Mouse (Mus musculus) thymus, adult 2 months (tissue): ENCODE measurements around the gene Ranbp1. TPM values are rescaled to one million over a fixed set of nuclear protein-coding genes. Genes with fewer than 3 reads are reported as not detected.
A peak's percentile ranks its signal among the peaks of the same experiment; 100 is the strongest.
"Not testable (repeated sequence)": the region's sequence is repeated elsewhere in the genome, so short reads cannot be mapped to it uniquely, and the experiment has no call there.

ENCODE experiments used
- DNase-seq: peaks from one replicate; pipeline ENCODE4 v3.0.0; 2021
- H3K27ac ChIP-seq: fragments of 200-500 bp; 2 replicates; pipeline ENCODE4 v1.5.1; 2012; ENCODE audit warnings: low read length, control low read depth; ENCODE audit not compliant: control insufficient read depth, insufficient read depth
- H3K27me3 ChIP-seq: fragments of 200-500 bp; 2 replicates; pipeline ENCODE4 v1.6.1; 2012; ENCODE audit warnings: mild to moderate bottlenecking, low read length, moderate library complexity, mixed read lengths; ENCODE audit not compliant: control insufficient read depth, insufficient read depth
- H3K36me3 ChIP-seq: fragments of 200-500 bp; 2 replicates; pipeline ENCODE4 v1.6.1; 2012; ENCODE audit warnings: mild to moderate bottlenecking, low read length, moderate library complexity; ENCODE audit not compliant: control insufficient read depth, insufficient read depth
- H3K4me1 ChIP-seq: fragments of 200-500 bp; replicated peaks from 2 replicates; pipeline ENCODE4 v1.6.1; 2012; ENCODE audit warnings: low read length; ENCODE audit not compliant: control insufficient read depth, insufficient read depth
- H3K4me3 ChIP-seq: fragments of 200-500 bp; 2 replicates; pipeline ENCODE4 v1.5.1; 2012; ENCODE audit warnings: mild to moderate bottlenecking, low read length, control low read depth, moderate library complexity; ENCODE audit not compliant: control insufficient read depth, insufficient read depth
- CTCF ChIP-seq: fragments of 200-500 bp; IDR thresholded peaks from 2 replicates; pipeline ENCODE4 v1.5.1; 2012; ENCODE audit warnings: mild to moderate bottlenecking, control low read depth, low read length, moderate library complexity, borderline replicate concordance; ENCODE audit not compliant: control insufficient read depth, poor library complexity, insufficient read depth; ENCODE audit errors: extremely low read depth
- POLR2A ChIP-seq: fragments of 200-500 bp; IDR thresholded peaks from 2 replicates; pipeline ENCODE4 v1.6.1; 2012; ENCODE audit warnings: mild to moderate bottlenecking, low read length, control low read depth, moderate library complexity; ENCODE audit not compliant: control insufficient read depth, poor library complexity, insufficient read depth; ENCODE audit errors: extremely low read depth
- WGBS: fragments of 180-500 bp; shearing (Covaris S2); methylation state at CpG from one replicate; pipeline ENCODE4 v1.1.7; 2018; 5-methylcytosine and 5-hydroxymethylcytosine counted together
- polyA plus RNA-seq: library from polyadenylated mRNA; depleted of rRNA; stranded (reverse); fragments of >200 nt; gene quantifications from 2 replicates; pipeline ENCODE4 v1.2.3, GENCODE M21; 2012; rRNA removed

The Ranbp1 gene
- polyA plus RNA-seq = 81.8 and 116 TPM in 2 replicates

DNA sequence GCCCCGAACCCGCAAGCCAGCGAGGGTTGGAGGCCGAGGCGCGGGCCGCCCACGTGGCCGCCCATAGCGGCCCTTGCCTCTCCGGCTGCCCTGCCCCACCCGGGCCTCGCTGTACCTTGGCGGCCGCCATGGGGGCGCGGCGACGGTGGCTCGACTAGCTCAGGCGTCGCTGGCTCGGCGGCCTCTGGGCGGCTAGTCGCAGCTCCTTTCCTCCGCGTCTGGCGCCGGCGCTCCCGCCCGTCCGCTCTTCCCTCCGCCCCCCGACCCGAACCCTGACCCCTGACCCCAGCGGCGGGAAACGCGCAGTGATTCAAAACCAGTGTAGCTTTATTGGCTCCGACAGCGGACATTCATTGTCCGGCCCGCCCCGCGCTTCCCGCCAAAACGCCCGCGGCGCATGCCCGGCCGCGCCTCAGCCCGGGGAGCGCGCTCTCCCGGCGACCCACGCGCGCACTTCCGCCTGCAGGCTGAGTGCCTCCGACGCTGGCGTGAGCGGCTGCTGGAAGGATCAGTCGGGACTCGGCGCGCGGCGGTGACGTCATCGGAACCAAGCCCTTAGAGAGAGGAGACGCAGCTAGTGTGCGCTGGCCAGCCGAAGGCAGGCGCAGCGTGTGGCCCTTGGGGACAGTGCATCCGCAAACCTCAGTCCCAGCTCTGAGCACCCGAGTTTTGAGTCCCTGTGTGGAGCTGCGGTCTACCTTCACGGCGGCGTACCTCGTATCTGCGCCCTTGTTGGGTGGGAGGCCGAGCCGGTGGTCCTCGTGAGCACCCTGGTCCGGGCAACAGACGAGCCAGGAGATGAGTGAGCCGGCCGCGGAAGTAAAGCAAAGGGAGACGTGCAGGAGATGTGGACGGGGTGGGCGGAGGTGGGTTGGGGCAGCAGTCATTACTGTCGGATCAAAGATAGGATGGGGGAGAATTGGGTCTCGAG lies at the start of gene Ranbp1, which contains the start of gene Trmt2a:
Gene Ranbp1, minus strand, starts transcription at position 300 of the 931 bp plus-strand sequence.
Gene Trmt2a, plus strand, starts transcription at position 247 of the 931 bp plus-strand sequence.
- H3K27me3 ChIP-seq = no peaks in the 10 kb centered on the region
- H3K4me3 ChIP-seq = peak within 1 kb of the TSS; percentile 76
- peak; percentile 97 for DNase-seq
- under 1% methylated on average over 101 of the region's 102 CpGs for WGBS
- H3K36me3 ChIP-seq = peaks cover 39% of the 10 kb centered on the region
- H3K4me1 ChIP-seq = peaks cover 17% of the 10 kb centered on the region
- peak within 1 kb of the TSS; percentile 10; the same call in 1 of the 2 replicates for H3K27ac ChIP-seq
- TF ChIP-seq CTCF (peak; percentile 32; the same call in 1 of the 2 replicates), POLR2A (peak; percentile 68)

- WGBS = 0% methylated on average over 10 of the region's 10 CpGs
- peak overlapping the region; percentile 32; the same call in 1 of the 2 replicates for H3K27ac ChIP-seq
These were observed 41.1 kb upstream of the Ranbp1 start for GRCm38 (mm10) chr16:18289614-18290013.

GRCm38 (mm10) chr16:18289067-18289588 lies 40.6 kb upstream of the Ranbp1 start, which contains the start of gene Dgcr8:
TSS of gene Dgcr8 (minus strand) at chr16:18289246.
- DNase-seq = peak; percentile 98
- Histone ChIP-seq H3K27me3 (no peaks in the 10 kb centered on the region), H3K27ac (peak within 1 kb of the TSS; percentile 32; the same call in 1 of the 2 replicates), H3K4me3 (peak within 1 kb of the TSS; percentile 90), H3K4me1 (peaks cover 6% of the 10 kb centered on the region), H3K36me3 (peaks cover 4% of the 10 kb centered on the region)
- TF ChIP-seq CTCF = 0 out of 2 replicates have a peak, but pooled peaks have one; percentile 48
- TF ChIP-seq POLR2A = peak; percentile 86
- WGBS = under 1% methylated on average over 71 of the region's 71 CpGs

More at GRCm38 (mm10) chr16:18289614-18290013, 41.1 kb upstream of the Ranbp1 start:
- H3K4me1 ChIP-seq, DNase-seq, H3K27me3 ChIP-seq, H3K36me3 ChIP-seq: not testable (repeated sequence)
- H3K4me3 ChIP-seq = peak overlapping the region; percentile 47

DNA sequence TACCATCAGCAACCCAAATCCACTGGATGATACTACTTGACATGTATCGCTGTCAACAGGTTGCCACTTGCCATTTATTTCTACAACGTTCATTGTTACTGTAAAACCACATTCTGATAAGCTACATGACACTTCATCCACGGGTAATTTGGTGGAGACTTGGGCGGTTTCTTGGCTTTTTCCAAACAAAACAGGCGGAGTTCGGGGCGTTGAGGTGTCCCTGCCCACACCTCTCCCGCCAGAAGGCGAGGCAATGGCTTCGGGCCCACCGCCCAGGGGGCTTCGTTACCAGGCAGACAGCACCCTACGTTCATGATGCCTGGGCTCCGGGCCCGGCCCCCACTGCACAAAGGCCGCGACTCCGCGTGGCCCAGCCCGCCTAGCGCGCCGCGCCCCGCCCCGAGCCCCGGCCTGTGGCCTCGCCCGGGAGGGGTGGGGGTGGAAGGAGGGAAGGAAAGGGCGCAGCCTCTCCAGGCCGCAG lies 40.1 kb upstream of the Ranbp1 start:
- no peak for DNase-seq
- Histone ChIP-seq H3K27me3 (no peaks in the 10 kb centered on the region), H3K27ac (no peak overlapping the region)

GRCm38 (mm10) chr16:18288166-18288565 lies 39.6 kb upstream of the Ranbp1 start:
- TF ChIP-seq POLR2A = no peak
- no peak for TF ChIP-seq CTCF
- H3K27ac ChIP-seq = no peak overlapping the region
- H3K36me3 ChIP-seq = peaks cover 14% of the 10 kb centered on the region
- 3% methylated on average over 4 of the region's 4 CpGs for WGBS
- H3K4me3 ChIP-seq = peak overlapping the region; percentile 29
- no peaks in the 10 kb centered on the region for H3K27me3 ChIP-seq
- DNase-seq = no peak
- peaks cover 6% of the 10 kb centered on the region for H3K4me1 ChIP-seq

More for the DNA sequence above, 40.1 kb upstream of the Ranbp1 start:
- under 1% methylated on average over 31 of the region's 31 CpGs for WGBS
- Histone ChIP-seq H3K4me3 (peak overlapping the region; percentile 90), H3K36me3 (peaks cover 9% of the 10 kb centered on the region), H3K4me1 (peaks cover 6% of the 10 kb centered on the region)
- TF ChIP-seq POLR2A (no peak), CTCF (no peak)

- H3K27me3 ChIP-seq = no peaks in the 10 kb centered on the region
- peaks cover 88% of the 10 kb centered on the region for H3K36me3 ChIP-seq
- WGBS = 97% methylated on average over 2 of the region's 2 CpGs
- TF ChIP-seq CTCF (no peak), POLR2A (no peak)
- no peak overlapping the region for H3K27ac ChIP-seq
- no peak overlapping the region for H3K4me3 ChIP-seq
- no peak for DNase-seq
- H3K4me1 ChIP-seq = no peaks in the 10 kb centered on the region
These were observed 26.6 kb upstream of the Ranbp1 start for GRCm38 (mm10) chr16:18275166-18275565.
